Comparison of ENCODE assay signal across 14 mouse cellular contexts in the genomic region with DNA sequence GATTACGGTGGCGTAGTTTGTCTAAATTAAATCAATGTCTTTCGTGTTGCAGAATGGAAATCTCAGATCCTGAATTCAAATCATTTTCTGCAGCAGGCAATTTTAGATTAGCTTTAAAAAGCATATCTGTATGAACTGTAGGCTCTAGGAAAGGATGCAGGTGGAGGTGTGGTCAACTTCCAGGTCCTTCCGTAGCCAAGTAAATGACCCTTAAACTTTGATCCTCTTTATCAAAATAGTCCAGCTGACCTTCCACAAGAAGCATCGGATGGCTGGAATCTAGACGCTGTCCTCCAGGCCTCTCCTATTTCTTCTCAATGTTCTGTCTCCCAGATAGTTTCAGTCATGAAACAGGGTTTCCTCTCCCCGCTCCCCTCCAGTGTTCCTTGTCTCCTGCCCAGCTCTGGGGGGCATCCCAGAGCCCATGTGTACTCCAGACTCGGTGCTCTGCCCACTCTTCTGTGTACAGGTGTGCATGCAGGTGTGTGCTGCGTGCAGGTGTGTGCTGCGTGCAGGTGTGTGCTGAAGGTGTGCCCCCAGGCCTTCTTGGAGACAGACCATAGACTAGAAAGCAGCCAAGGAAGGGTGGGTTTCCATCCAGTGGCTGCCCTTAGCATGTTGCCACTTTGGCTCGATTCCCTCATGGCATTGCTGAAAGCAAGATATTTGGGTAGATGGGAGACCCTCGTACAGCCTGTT. TPM values are rescaled to one million over a fixed set of nuclear protein-coding genes. Genes with fewer than 3 reads are reported as not detected.
DNase-seq lines count a peak whose midpoint lies in the region; ATAC-seq and TF ChIP-seq lines count a peak whose summit lies in the region.
"Had no signal": no experiment of that assay in that cellular context is flagged by ENCODE, and none has a peak within 500 bp of the region (broad histone marks: within the 10 kb centered on the region; RNA-seq: fewer than 3 reads in every experiment).

No protein-coding gene starts in this region.

- 80% methylated on average over 12 of the region's 12 CpGs for WGBS in heart, adult 2 months
- WGBS in liver, adult 2 months = 68% methylated on average over 12 of the region's 12 CpGs
- 77% methylated on average over 12 of the region's 12 CpGs for WGBS in liver, embryonic 11.5 days
- WGBS in forebrain, embryonic 10.5 days = 86% methylated on average over 12 of the region's 12 CpGs

- DNase-seq in heart, adult 2 months = no peak
- no peak for DNase-seq in heart, adult 9 months (ENCODE audit: low spot score in 2 of 2)
- peak; percentile 80 for DNase-seq in liver, adult 2 months (ENCODE audit: extremely low read depth, low read depth, low spot score)
- DNase-seq in liver, embryonic 11.5 days (ENCODE audit: low spot score) = no peak
- DNase-seq in left cerebral cortex, adult 18-20 months (ENCODE audit: low spot score in 2 of 2) = no peak
- no peak for DNase-seq in forebrain, embryonic 10.5 days (ENCODE audit: extremely low spot score, low spot score)
- DNase-seq: cerebellum, adult 9-10 months; embryo, embryonic 11 days; thymus, postnatal 4 days had no signal

- no peak for TF ChIP-seq POLR2A in heart, adult 2 months (IDR thresholded peaks at IDR 0.05; ENCODE audit: insufficient read depth, low read depth, low read length)
- TF ChIP-seq POLR2A in liver, adult 2 months (IDR thresholded peaks at IDR 0.05; ENCODE audit: extremely low read depth, insufficient read depth, low read length) = no peak
- no peak for TF ChIP-seq POLR2A in embryonic fibroblast, embryonic 13.5 days (IDR thresholded peaks at IDR 0.05; ENCODE audit: low read depth, low read length)
- no peak for TF ChIP-seq POLR2A in myocyte (IDR thresholded peaks at IDR 0.05; ENCODE audit: insufficient read length, low read depth)

- peaks cover 2% of the 10 kb centered on the region; the same call in 1 of the 2 replicates for H3K79me2 ChIP-seq in heart, adult 2 months (replicated peaks; ENCODE audit: control insufficient read depth, insufficient read depth, low read length)
- H3K79me2 ChIP-seq in liver, adult 2 months (ENCODE audit: control insufficient read depth, insufficient read depth, low read length) = peaks cover 5% of the 10 kb centered on the region; the same call in 1 of the 2 replicates
- no peaks in the 10 kb centered on the region for H3K79me2 ChIP-seq in myocyte (ENCODE audit: control insufficient read depth, insufficient read depth)

- peaks cover 3% of the 10 kb centered on the region for H3K4me1 ChIP-seq in heart, adult 2 months (ENCODE audit: control insufficient read depth, insufficient read depth, low read length)
- H3K4me1 ChIP-seq in liver, adult 2 months (ENCODE audit: control insufficient read depth, insufficient read depth, low read length) = peaks cover 21% of the 10 kb centered on the region
- H3K4me1 ChIP-seq in liver, embryonic 11.5 days (replicated peaks; ENCODE audit: control insufficient read depth, insufficient read depth, low read length) = peaks cover 5% of the 10 kb centered on the region
- H3K4me1 ChIP-seq in embryonic fibroblast, embryonic 13.5 days (ENCODE audit: control insufficient read depth, insufficient read depth, low read length) = peaks cover 7% of the 10 kb centered on the region; the same call in 1 of the 2 replicates
- H3K4me1 ChIP-seq in forebrain, embryonic 10.5 days = peaks cover 43% of the 10 kb centered on the region

- H3K9ac ChIP-seq in heart, adult 2 months (ENCODE audit: low read depth, low read length) = no peak overlapping the region
- no peak overlapping the region for H3K9ac ChIP-seq in liver, adult 2 months (ENCODE audit: low read depth, low read length)
- no peak overlapping the region for H3K9ac ChIP-seq in liver, embryonic 11.5 days (ENCODE audit: low read depth, low read length)
- H3K9ac ChIP-seq: midbrain, embryonic 15.5 days; neural tube, embryonic 12.5 days had no signal

- peak overlapping the region; percentile 43 for H3K4me3 ChIP-seq in heart, adult 2 months
- no peak overlapping the region for H3K4me3 ChIP-seq in liver, adult 2 months (ENCODE audit: insufficient read depth, low read depth, low read length)
- no peak overlapping the region for H3K4me3 ChIP-seq in liver, embryonic 11.5 days (ENCODE audit: low read depth, low read length)
- no peak overlapping the region for H3K4me3 ChIP-seq in embryonic fibroblast, embryonic 13.5 days (ENCODE audit: insufficient read depth, low read length)
- H3K4me3 ChIP-seq in myocyte = no peak overlapping the region
- H3K4me3 ChIP-seq in forebrain, embryonic 10.5 days = no peak overlapping the region
- H3K4me3 ChIP-seq: midbrain, embryonic 15.5 days; neural tube, embryonic 12.5 days had no signal

- intact Hi-C loops in heart, adult 2 months (cut with DNase I) = no loop called here

- H3K4me2 ChIP-seq in liver, embryonic 11.5 days = no peak overlapping the region
- peak overlapping the region; percentile 75 for H3K4me2 ChIP-seq in myocyte (ENCODE audit: low read depth)
- H3K4me2 ChIP-seq: midbrain, embryonic 15.5 days; neural tube, embryonic 12.5 days had no signal

- ATAC-seq in liver, embryonic 11.5 days (replicated peaks; ENCODE audit: low FRiP score) = no peak
- ATAC-seq: hindbrain, postnatal 0 days; midbrain, embryonic 15.5 days had no signal

- TF ChIP-seq EP300 in heart, adult 2 months (IDR thresholded peaks at IDR 0.05; ENCODE audit: insufficient read depth, low read depth, low read length) = no peak

- no peaks in the 10 kb centered on the region for H3K9me3 ChIP-seq in liver, embryonic 11.5 days (ENCODE audit: control insufficient read depth, low read length)
- H3K9me3 ChIP-seq in forebrain, embryonic 10.5 days = no peaks in the 10 kb centered on the region
- H3K9me3 ChIP-seq: midbrain, embryonic 15.5 days; neural tube, embryonic 12.5 days had no signal

- no peaks in the 10 kb centered on the region for H3K27me3 ChIP-seq in heart, adult 2 months (ENCODE audit: control insufficient read depth, insufficient read depth, low read length)
- H3K27me3 ChIP-seq in liver, adult 2 months (ENCODE audit: control insufficient read depth, insufficient read depth, low read length) = no peaks in the 10 kb centered on the region
- no peaks in the 10 kb centered on the region for H3K27me3 ChIP-seq in liver, embryonic 11.5 days (replicated peaks; ENCODE audit: control insufficient read depth, insufficient read depth, low read length)
- no peaks in the 10 kb centered on the region for H3K27me3 ChIP-seq in myocyte (ENCODE audit: control insufficient read depth, insufficient read depth, insufficient read length)
- no peaks in the 10 kb centered on the region for H3K27me3 ChIP-seq in forebrain, embryonic 10.5 days (ENCODE audit: poor library complexity, severe bottlenecking)
- H3K27me3 ChIP-seq: midbrain, embryonic 15.5 days; neural tube, embryonic 12.5 days had no signal

- H3K36me3 ChIP-seq in heart, adult 2 months (ENCODE audit: control insufficient read depth, insufficient read depth, low read length) = no peaks in the 10 kb centered on the region; the same call in 1 of the 2 replicates
- H3K36me3 ChIP-seq in liver, adult 2 months (ENCODE audit: control insufficient read depth, insufficient read depth, low read length) = no peaks in the 10 kb centered on the region
- no peaks in the 10 kb centered on the region for H3K36me3 ChIP-seq in liver, embryonic 11.5 days (ENCODE audit: control insufficient read depth, insufficient read depth, low read length)
- no peaks in the 10 kb centered on the region for H3K36me3 ChIP-seq in myocyte (ENCODE audit: control insufficient read depth, insufficient read depth)
- no peaks in the 10 kb centered on the region for H3K36me3 ChIP-seq in forebrain, embryonic 10.5 days (replicated peaks)
- H3K36me3 ChIP-seq: midbrain, embryonic 15.5 days; neural tube, embryonic 12.5 days had no signal

- no peak for TF ChIP-seq CTCF in heart, adult 2 months (IDR thresholded peaks at IDR 0.05)
- no peak for TF ChIP-seq CTCF in liver, adult 2 months (IDR thresholded peaks at IDR 0.05; ENCODE audit: low read depth, low read length)
- TF ChIP-seq CTCF in embryonic fibroblast, embryonic 13.5 days (IDR thresholded peaks at IDR 0.05; ENCODE audit: borderline replicate concordance, insufficient read depth, low read length) = no peak

- H3K27ac ChIP-seq in heart, adult 2 months = peak overlapping the region; percentile 93; the same call in 1 of the 2 replicates
- H3K27ac ChIP-seq in liver, adult 2 months (replicated peaks; ENCODE audit: insufficient read depth, low read depth, low read length) = no peak overlapping the region
- no peak overlapping the region for H3K27ac ChIP-seq in liver, embryonic 11.5 days (ENCODE audit: low read depth, low read length)
- peak overlapping the region; percentile 85 for H3K27ac ChIP-seq in embryonic fibroblast, embryonic 13.5 days (ENCODE audit: insufficient read depth, low read length)
- no peak overlapping the region for H3K27ac ChIP-seq in forebrain, embryonic 10.5 days
- H3K27ac ChIP-seq: midbrain, embryonic 15.5 days; neural tube, embryonic 12.5 days had no signal

- no peak overlapping the region for H3ac ChIP-seq in myocyte (ENCODE audit: control insufficient read depth, insufficient read length)

TF ChIP-seq in myocyte, 11 proteins besides CTCF, POLR2A, EP300 and RAD21 (continues in another document):
- no peak for TF ChIP-seq REST (IDR thresholded peaks at IDR 0.05; ENCODE audit: insufficient read depth, insufficient read length)
- no peak for TF ChIP-seq MAX (IDR thresholded peaks at IDR 0.05; ENCODE audit: low read depth)
- no peak for TF ChIP-seq MYOG (IDR thresholded peaks at IDR 0.05; ENCODE audit: control insufficient read depth in 1 of 3, insufficient read depth in 1 of 3, insufficient read length in 2 of 3, low read depth in 2 of 3)
- TF ChIP-seq USF1 (IDR thresholded peaks at IDR 0.05; ENCODE audit: low read depth) = no peak
- no peak for TF ChIP-seq POLR2AphosphoS2 (IDR thresholded peaks at IDR 0.05; ENCODE audit: insufficient read length, low read depth)
- TF ChIP-seq E2F4 (IDR thresholded peaks at IDR 0.05; ENCODE audit: insufficient read depth) = no peak
- TF ChIP-seq CEBPB (IDR thresholded peaks at IDR 0.05; ENCODE audit: insufficient read depth, poor library complexity, severe bottlenecking) = no peak
- no peak for TF ChIP-seq MYOD1 (IDR thresholded peaks at IDR 0.05; ENCODE audit: control insufficient read depth in 1 of 3, insufficient read length in 2 of 3, low read depth in 2 of 3)
- no peak for TF ChIP-seq SRF (IDR thresholded peaks at IDR 0.05; ENCODE audit: control insufficient read depth, insufficient read length, low read depth)

RNA-seq across cellular contexts. Expression of a gene that starts 2.9 kb away (rescaled TPM):
- total RNA-seq in heart, adult 2 months (2021) = 1 to 10 TPM; 5.0 to 6.5 TPM
- 7.1 and 7.8 TPM in 2 replicates for polyA plus RNA-seq in heart, adult 2 months (2012; rRNA removed)
- 0.74 and 1.8 TPM in 2 replicates for total RNA-seq in liver, adult 2 months (2014; rRNA removed)
- 3.4 and 4.4 TPM in 2 replicates for polyA plus RNA-seq in liver, adult 2 months (2012; rRNA removed)
- polyA plus RNA-seq in liver, embryonic 11.5 days (2014; fragmentation: Nextera tagmentation; extraction: Ambion mirVana) = 5.2 and 6.6 TPM in 2 replicates
- 16.9 and 21.6 TPM in 2 replicates for polyA plus RNA-seq in embryonic fibroblast, embryonic 13.5 days (2011; ENCODE audit: insufficient read length, low read depth, missing spikeins)
- 4.2 TPM for polyA plus RNA-seq in myocyte (2012; fragmentation: generic; extraction: Trizol)
- 1 to 10 TPM in 1 of 2 experiments, under 1 TPM in 1; 0.91 to 1.3 TPM for total RNA-seq in left cerebral cortex, adult 18-20 months (2021)
- 10.3 and 11.7 TPM in 2 replicates for polyA plus RNA-seq in forebrain, embryonic 10.5 days (2016; fragmentation: Nextera tagmentation; extraction: Ambion mirVana)

Comparison
In these comparisons a context has a peak if more than half of its experiments do, and no peak if none do; other contexts are left out.
1. H3K27ac ChIP-seq: peak in heart, adult 2 months (single experiment) and embryonic fibroblast, embryonic 13.5 days (single experiment); none in liver, adult 2 months (single experiment), liver, embryonic 11.5 days (single experiment) and forebrain, embryonic 10.5 days (single experiment).